Mouse (Mus musculus) forebrain, embryonic 15.5 days (tissue): ENCODE measurements around the gene Ptprh. TPM values are rescaled to one million over a fixed set of nuclear protein-coding genes. Genes with fewer than 3 reads are reported as not detected.
"Not testable (repeated sequence)": the region's sequence is repeated elsewhere in the genome, so short reads cannot be mapped to it uniquely, and the experiment has no call there.

Source experiments
- ATAC-seq: fragments of 200-750 bp; cut with Nextera tagmentation; replicated peaks from 2 replicates; pipeline ENCODE4 v1.8.0; 2017; ENCODE audit warnings: mild to moderate bottlenecking, moderate TSS enrichment, moderate library complexity
- H3K27ac ChIP-seq: fragments of 300-500 bp; sonication (generic); replicated peaks from 2 replicates; pipeline ENCODE4 v1.5.1; 2015; ENCODE audit warnings: mild to moderate bottlenecking, inconsistent platforms
- H3K27me3 ChIP-seq: fragments of 300-500 bp; sonication (generic); 2 replicates; pipeline ENCODE4 v1.6.1; 2015; ENCODE audit warnings: inconsistent platforms
- H3K36me3 ChIP-seq: fragments of 300-500 bp; sonication (generic); 2 replicates; pipeline ENCODE4 v1.6.1; 2015; ENCODE audit warnings: mild to moderate bottlenecking, inconsistent platforms
- H3K4me1 ChIP-seq: fragments of 300-500 bp; sonication (generic); 2 replicates; pipeline ENCODE4 v1.6.1; 2015; ENCODE audit warnings: inconsistent platforms
- H3K4me2 ChIP-seq: fragments of 300-500 bp; sonication (generic); replicated peaks from 2 replicates; pipeline ENCODE4 v1.6.1; 2015; ENCODE audit warnings: mild to moderate bottlenecking, inconsistent platforms
- H3K4me3 ChIP-seq: fragments of 300-500 bp; sonication (generic); 2 replicates; pipeline ENCODE4 v1.5.1; 2015; ENCODE audit warnings: mild to moderate bottlenecking, inconsistent platforms
- H3K9ac ChIP-seq: fragments of 300-500 bp; sonication (generic); replicated peaks from 2 replicates; pipeline ENCODE4 v1.6.1; 2015; ENCODE audit warnings: mild to moderate bottlenecking, inconsistent platforms
- H3K9me3 ChIP-seq: fragments of 300-500 bp; sonication (generic); 2 replicates; pipeline ENCODE4 v1.6.1; 2016; ENCODE audit warnings: inconsistent platforms
- WGBS: fragments of 180-500 bp; shearing (Covaris S2); methylation state at CpG from one replicate; pipeline ENCODE4 v1.1.7; 2015; ENCODE audit warnings: mixed read lengths; 5-methylcytosine and 5-hydroxymethylcytosine counted together
- polyA plus RNA-seq: library from polyadenylated mRNA; unstranded; fragments of >200 nt; fragmentation: Nextera tagmentation; extraction: Ambion mirVana; gene quantifications from 2 replicates; pipeline ENCODE4 v1.2.1, GENCODE M21; 2015

Gene Ptprh
- polyA plus RNA-seq, 1 experiment from 2014 or later, result 0.24 TPM

DNA sequence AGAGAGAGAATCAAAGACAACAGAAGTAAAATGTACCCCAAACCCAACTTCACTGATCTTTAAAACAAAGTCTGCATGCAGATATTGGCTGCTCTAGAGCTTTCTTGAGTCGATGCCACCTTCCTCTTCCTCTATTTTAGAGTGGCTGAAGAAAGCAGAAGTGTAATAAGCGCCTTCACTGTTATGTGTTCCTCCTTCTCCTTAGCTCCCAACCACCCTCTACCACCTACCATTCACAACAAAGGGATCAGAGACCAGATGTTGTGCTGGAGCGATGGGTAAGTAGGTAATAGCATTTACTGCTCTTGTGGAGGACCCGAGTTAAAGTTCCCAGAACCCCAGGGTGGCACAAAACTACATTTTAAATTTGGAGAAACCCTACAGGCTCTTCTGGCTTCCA lies 6.8 kb downstream of the Ptprh start:
- not testable (repeated sequence) for H3K27me3 ChIP-seq, H3K4me2 ChIP-seq, H3K4me1 ChIP-seq, H3K27ac ChIP-seq, H3K9me3 ChIP-seq, H3K4me3 ChIP-seq, ATAC-seq, H3K9ac ChIP-seq, H3K36me3 ChIP-seq
- WGBS, result 72% methylated on average over 4 of the region's 4 CpGs

DNA sequence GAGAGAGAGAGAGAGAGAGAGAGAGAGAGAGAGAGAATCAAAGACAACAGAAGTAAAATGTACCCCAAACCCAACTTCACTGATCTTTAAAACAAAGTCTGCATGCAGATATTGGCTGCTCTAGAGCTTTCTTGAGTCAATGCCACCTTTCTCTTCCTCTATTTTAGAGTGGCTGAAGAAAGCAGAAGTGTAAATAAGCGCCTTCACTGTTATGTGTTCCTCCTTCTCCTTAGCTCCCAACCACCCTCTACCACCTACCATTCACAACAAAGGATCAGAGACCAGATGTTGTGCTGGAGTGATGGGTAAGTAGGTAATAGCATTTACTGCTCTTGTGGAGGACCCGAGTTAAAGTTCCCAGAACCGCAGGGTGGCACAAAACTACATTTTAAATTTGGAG lies 22.4 kb downstream of the Ptprh start:
- not testable (repeated sequence) for H3K9ac ChIP-seq, ATAC-seq, H3K27me3 ChIP-seq, H3K4me2 ChIP-seq, H3K4me3 ChIP-seq, H3K4me1 ChIP-seq, H3K36me3 ChIP-seq, H3K9me3 ChIP-seq, H3K27ac ChIP-seq
- 85% methylated on average over 3 of the region's 3 CpGs for WGBS

DNA sequence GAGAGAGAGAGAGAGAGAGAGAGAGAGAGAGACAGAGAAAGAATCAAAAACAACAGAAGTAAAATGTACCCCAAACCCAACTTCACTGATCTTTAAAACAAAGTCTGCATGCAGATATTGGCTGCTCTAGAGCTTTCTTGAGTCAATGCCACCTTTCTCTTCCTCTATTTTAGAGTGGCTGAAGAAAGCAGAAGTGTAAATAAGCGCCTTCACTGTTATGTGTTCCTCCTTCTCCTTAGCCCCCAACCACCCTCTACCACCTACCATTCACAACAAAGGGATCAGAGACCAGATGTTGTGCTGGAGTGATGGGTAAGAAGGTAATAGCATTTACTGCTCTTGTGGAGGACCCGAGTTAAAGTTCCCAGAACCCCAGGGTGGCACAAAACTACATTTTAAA lies 31.5 kb downstream of the Ptprh start:
- not testable (repeated sequence) for H3K4me1 ChIP-seq, H3K9ac ChIP-seq, H3K27ac ChIP-seq, H3K4me3 ChIP-seq, ATAC-seq, H3K27me3 ChIP-seq, H3K9me3 ChIP-seq, H3K4me2 ChIP-seq, H3K36me3 ChIP-seq
- 67% methylated on average over 2 of the region's 2 CpGs for WGBS

DNA sequence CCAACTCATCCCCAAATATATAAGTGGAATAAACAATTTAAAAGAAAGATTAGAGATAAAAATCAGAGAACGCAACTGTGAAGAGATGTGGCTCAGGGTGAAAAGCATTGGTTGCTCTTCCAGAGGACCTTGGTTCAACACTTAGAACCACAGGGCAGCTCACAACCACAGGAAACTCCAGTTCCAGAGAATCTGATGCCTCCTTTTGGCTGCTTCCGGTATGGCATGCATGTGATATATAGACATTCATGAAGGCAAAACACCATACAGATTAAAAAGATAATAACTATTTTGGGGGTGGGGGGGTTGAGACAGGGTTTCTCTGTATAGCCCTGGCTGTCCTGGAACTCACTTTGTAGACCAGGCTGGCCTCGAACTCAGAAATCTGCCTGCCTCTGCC lies 41.2 kb downstream of the Ptprh start:
- Histone ChIP-seq H3K4me1 (no peaks in the 10 kb centered on the region), H3K27ac (no peak overlapping the region), H3K27me3 (no peaks in the 10 kb centered on the region), H3K9ac (no peak overlapping the region), H3K36me3 (no peaks in the 10 kb centered on the region), H3K4me3 (no peak overlapping the region), H3K9me3 (no peaks in the 10 kb centered on the region), H3K4me2 (no peak overlapping the region)
- 92% methylated on average over 3 of the region's 3 CpGs for WGBS
- no peak for ATAC-seq

DNA sequence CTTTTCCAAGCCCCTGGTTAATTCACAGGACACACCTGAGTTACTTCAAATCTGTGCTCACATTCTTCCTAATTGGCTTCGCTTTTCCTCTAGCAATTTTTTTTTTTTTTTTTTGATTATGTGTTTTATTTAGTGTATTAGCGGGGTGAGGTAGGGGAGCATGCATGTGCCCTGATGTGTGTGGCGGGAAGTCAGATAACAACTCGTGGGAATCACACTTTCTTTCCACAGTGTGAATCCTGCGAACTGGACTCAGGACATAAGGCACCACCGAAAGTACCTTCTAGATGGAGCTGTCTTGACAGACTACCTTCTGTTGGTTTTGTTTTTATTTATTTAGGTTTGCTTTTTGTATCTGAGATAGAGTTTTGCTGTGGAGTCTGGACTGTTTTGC lies 46.7 kb downstream of the Ptprh start:
- 0 out of 2 replicates have a peak, but pooled peaks cover 3% of the 10 kb centered on the region for H3K4me1 ChIP-seq
- H3K9ac ChIP-seq, result peak overlapping the region; percentile 16; the same call in 1 of the 2 replicates
- H3K27ac ChIP-seq, result no peak overlapping the region; the same call in 1 of the 2 replicates
- H3K9me3 ChIP-seq, result no peaks in the 10 kb centered on the region
- no peaks in the 10 kb centered on the region for H3K36me3 ChIP-seq
- peak overlapping the region; percentile 20; the same call in 1 of the 2 replicates for H3K4me3 ChIP-seq
- peak; percentile 60 for ATAC-seq
- no peaks in the 10 kb centered on the region for H3K27me3 ChIP-seq
- 66% methylated on average over 6 of the region's 6 CpGs for WGBS
- peak overlapping the region; percentile 31 for H3K4me2 ChIP-seq

DNA sequence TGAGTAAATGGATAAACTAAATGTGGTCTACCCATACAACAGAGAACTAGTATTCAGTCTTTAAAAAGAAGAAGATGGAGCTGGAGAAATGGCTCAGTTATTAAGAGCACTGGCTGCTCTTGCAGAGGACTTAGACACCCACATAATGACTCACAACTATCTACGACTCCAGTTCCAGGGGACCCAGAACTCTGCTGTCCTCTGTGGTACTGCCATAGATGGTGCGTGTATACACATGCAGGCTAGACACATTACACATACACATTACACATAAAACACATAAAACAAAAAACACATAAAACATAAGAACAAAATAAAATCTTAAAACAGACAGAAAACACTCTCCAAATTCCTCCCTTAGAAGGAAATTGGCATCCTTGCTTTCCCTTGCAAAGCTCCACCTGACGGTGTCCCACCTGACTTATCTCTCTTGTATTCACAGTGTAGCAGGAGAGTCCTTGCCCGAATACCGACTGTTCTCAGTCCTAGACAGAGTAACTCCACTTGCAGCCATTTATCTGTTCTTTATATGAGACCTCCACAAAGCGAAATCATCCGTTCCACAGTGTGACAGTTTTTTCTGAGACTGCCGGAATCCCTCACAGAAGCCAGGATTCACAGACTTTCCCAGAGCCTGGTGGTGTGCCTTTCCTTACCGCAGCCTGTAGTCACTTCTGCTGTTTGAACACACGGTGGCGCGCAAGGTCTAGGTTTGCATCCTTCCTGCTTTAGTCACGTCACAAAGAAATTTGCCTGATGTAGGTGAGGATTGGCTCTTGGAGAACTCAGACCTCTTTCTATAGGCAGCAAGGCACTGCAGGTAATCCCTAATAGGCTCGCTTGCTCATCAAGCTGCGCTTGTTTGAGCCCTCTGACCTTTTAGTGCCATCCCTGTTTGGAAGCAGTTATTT lies 47.3 kb downstream of the Ptprh start:
- Histone ChIP-seq H3K9me3 (no peaks in the 10 kb centered on the region), H3K27ac (peak overlapping the region; percentile 45; the same call in 1 of the 2 replicates), H3K4me3 (peak overlapping the region; percentile 20), H3K4me2 (peak overlapping the region; percentile 31), H3K4me1 (0 out of 2 replicates have a peak, but pooled peaks cover 3% of the 10 kb centered on the region), H3K27me3 (no peaks in the 10 kb centered on the region), H3K36me3 (no peaks in the 10 kb centered on the region), H3K9ac (peak overlapping the region; percentile 16; the same call in 1 of the 2 replicates)
- ATAC-seq, result peak; percentile 95
- 21% methylated on average over 15 of the region's 15 CpGs for WGBS

DNA sequence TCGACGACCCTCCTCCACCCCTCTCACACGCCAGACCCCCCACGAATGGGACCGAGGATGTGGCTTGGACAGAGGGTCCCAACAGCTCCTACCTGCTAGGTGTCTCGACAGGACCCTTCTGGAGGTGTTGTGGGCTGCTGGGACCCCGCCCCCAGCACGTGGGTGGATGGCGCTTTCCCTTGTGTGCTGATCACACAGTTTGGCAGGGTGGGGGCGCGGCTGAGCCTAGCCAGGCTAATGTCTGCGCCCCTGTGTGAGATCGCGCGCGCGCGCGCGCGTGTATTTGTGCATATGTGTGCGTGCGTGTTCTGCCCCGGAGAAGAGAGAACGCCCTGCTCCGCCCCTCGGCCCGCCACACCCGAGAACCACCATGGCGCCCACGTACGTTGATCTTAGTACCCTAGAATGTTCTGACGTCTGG lies 56.6 kb downstream of the Ptprh start, which contains the start of gene Syt5:
Gene Syt5 (minus strand): TSS at position 321 of the 421 bp plus-strand sequence.
- no peaks in the 10 kb centered on the region for H3K27me3 ChIP-seq
- peak within 1 kb of the TSS; percentile 92 for H3K27ac ChIP-seq
- peak; percentile 80 for ATAC-seq
- H3K36me3 ChIP-seq, result peaks cover 6% of the 10 kb centered on the region; the same call in 1 of the 2 replicates
- H3K4me2 ChIP-seq, result peak within 1 kb of the TSS; percentile 75
- H3K9me3 ChIP-seq, result no peaks in the 10 kb centered on the region
- peak within 1 kb of the TSS; percentile 50 for H3K9ac ChIP-seq
- peaks cover 20% of the 10 kb centered on the region for H3K4me1 ChIP-seq
- peak within 1 kb of the TSS; percentile 48 for H3K4me3 ChIP-seq
- 2% methylated on average over 33 of the region's 33 CpGs for WGBS

DNA sequence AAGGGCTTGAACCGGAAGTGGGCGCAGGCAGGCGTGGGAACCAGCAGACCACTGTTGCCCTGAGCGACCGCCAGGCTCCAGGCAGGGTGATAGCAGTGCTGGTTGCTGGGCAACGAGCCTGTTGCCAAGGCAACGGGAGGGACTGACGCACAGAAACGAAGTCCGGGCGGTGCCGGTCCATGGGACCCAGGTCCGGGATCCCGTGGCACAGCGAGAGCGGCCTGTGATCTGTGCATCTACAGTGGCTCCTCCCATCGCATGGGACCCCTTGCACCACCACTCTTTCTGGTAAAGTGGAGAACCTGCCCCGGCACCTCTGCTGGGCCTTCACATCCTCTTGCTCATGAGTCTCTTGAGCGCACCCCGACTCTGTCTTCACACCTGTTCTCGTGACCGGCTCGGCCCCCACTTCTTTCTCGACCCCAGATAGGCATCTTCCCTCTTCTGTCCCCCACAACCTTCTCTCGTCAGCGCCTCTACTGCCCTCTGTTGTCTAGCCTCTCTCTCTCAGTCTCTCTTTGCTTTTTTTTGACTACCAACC lies 57.2 kb downstream of the Ptprh start:
- Histone ChIP-seq H3K9ac (peak overlapping the region; percentile 50), H3K4me1 (peaks cover 20% of the 10 kb centered on the region), H3K4me2 (peak overlapping the region; percentile 75), H3K27ac (peak overlapping the region; percentile 92), H3K27me3 (no peaks in the 10 kb centered on the region), H3K4me3 (peak overlapping the region; percentile 48), H3K9me3 (no peaks in the 10 kb centered on the region), H3K36me3 (peaks cover 11% of the 10 kb centered on the region)
- WGBS, result under 1% methylated on average over 26 of the region's 26 CpGs
- peak; percentile 89 for ATAC-seq

DNA sequence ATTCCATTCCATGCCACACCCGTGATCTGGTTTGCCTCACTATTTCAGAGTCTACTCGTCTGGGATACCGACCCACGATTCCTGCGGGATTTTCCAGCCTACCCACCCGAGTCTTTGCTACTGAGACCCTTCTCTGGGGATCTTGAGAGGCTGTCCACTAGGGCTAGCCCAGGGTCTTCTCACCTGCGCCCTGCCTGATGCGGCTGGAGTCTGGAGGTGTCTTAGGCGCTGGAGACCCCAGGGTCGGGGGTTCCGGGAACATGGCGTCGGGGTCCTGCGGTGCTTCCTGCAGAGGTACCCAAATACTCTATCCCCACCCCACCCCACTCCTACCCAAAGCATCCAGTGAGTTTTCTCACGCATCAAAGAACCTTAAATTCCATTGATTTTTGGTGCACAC lies 57.8 kb downstream of the Ptprh start:
- Histone ChIP-seq H3K4me2 (peak overlapping the region; percentile 75), H3K27me3 (no peaks in the 10 kb centered on the region), H3K9ac (peak overlapping the region; percentile 50), H3K9me3 (no peaks in the 10 kb centered on the region), H3K4me1 (peaks cover 20% of the 10 kb centered on the region), H3K4me3 (peak overlapping the region; percentile 48), H3K27ac (peak overlapping the region; percentile 92), H3K36me3 (peaks cover 15% of the 10 kb centered on the region)
- peak; percentile 28 for ATAC-seq
- WGBS, result 73% methylated on average over 15 of the region's 15 CpGs

DNA sequence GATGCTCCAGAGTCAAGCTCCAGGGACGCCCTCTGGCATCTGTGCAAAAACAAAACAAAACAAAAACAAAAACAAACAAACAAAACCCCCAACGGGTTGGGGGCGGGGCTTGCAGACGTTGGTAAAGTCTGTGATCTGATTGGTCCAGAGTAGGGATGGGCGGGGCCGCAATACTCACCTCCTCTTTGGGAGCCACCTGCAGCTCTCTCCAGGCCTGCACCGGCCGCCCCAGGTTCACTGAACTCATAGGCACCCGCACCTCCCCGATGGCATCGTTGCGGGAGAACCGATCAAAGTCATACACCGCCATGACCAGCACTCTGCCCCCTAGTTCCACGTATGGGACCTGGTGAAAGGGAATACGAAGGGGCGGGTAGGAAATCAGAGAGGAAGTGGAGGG lies 61.8 kb downstream of the Ptprh start:
- 44% methylated on average over 17 of the region's 17 CpGs for WGBS

DNA sequence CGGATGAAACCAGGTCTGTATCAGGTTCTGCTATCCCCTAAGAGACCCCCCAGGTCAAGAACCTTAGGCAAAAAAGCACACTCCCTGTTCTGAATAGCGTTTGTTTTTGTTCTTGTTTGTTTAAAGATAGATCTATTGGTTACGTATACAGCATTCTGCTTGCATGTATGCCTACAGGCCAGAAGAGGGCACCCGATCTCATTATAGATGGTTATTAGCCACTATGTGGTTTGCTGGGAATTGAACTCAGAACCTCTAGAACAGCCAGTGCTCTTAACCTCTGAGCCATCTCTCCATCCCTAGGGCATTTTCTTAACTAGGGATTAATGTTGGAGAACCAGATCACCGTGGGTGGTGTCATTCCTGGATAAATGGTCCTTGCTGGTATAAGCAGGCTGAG lies 62.5 kb downstream of the Ptprh start:
- no peak for ATAC-seq
- H3K27ac ChIP-seq, result no peak overlapping the region
- no peak overlapping the region for H3K4me3 ChIP-seq
- no peaks in the 10 kb centered on the region for H3K27me3 ChIP-seq
- no peak overlapping the region for H3K9ac ChIP-seq
- WGBS, result 73% methylated on average over 5 of the region's 5 CpGs
- no peak overlapping the region for H3K4me2 ChIP-seq
- H3K36me3 ChIP-seq, result peaks cover 34% of the 10 kb centered on the region
- H3K4me1 ChIP-seq, result peaks cover 13% of the 10 kb centered on the region
- H3K9me3 ChIP-seq, result no peaks in the 10 kb centered on the region

More for the DNA sequence above, 61.8 kb downstream of the Ptprh start:
- no peak overlapping the region for H3K9ac ChIP-seq
- no peak overlapping the region for H3K27ac ChIP-seq
- H3K4me3 ChIP-seq, result no peak overlapping the region
- H3K36me3 ChIP-seq, result peaks cover 34% of the 10 kb centered on the region
- H3K4me2 ChIP-seq, result no peak overlapping the region
- H3K27me3 ChIP-seq, result no peaks in the 10 kb centered on the region
- H3K4me1 ChIP-seq, result peaks cover 14% of the 10 kb centered on the region
- no peak for ATAC-seq
- H3K9me3 ChIP-seq, result no peaks in the 10 kb centered on the region

DNA sequence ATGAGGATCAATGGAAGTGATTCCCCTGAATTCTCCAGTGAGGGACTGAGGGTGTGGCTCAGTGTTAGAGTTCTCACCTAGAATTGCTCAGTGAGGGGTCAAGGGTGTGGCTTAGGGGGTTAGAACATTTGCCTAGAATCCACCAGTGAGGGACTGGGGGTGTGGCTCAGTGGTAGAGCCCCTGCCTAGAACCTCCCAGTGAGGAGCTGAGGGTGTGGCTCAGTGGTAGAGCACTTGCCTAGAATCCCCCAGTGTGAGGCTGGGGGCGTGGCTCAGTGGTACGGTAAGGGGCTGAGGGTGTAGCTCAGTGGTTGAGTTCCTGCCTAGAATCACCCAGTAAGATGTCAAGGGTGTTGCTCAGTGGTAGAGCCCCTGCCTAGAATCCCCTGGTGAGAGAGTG lies 64.8 kb downstream of the Ptprh start:
- H3K4me1 ChIP-seq, result no peaks in the 10 kb centered on the region
- H3K4me2 ChIP-seq, result no peak overlapping the region
- WGBS, result 63% methylated on average over 2 of the region's 2 CpGs
- no peaks in the 10 kb centered on the region for H3K9me3 ChIP-seq
- H3K4me3 ChIP-seq, result no peak overlapping the region
- ATAC-seq, result no peak
- H3K27ac ChIP-seq, result no peak overlapping the region
- peaks cover 34% of the 10 kb centered on the region for H3K36me3 ChIP-seq
- H3K27me3 ChIP-seq, result no peaks in the 10 kb centered on the region
- no peak overlapping the region for H3K9ac ChIP-seq
